Mouse (Mus musculus) kidney, postnatal 25 days (tissue): ENCODE results near the gene Ddrgk1.

Experiments
- DNase-seq, 2 experiments: peaks; one replicate each; pipeline ENCODE4 v3.0.0; 2021; ENCODE audit warnings: mixed read lengths in 2 of 2

Gene Ddrgk1

DNA sequence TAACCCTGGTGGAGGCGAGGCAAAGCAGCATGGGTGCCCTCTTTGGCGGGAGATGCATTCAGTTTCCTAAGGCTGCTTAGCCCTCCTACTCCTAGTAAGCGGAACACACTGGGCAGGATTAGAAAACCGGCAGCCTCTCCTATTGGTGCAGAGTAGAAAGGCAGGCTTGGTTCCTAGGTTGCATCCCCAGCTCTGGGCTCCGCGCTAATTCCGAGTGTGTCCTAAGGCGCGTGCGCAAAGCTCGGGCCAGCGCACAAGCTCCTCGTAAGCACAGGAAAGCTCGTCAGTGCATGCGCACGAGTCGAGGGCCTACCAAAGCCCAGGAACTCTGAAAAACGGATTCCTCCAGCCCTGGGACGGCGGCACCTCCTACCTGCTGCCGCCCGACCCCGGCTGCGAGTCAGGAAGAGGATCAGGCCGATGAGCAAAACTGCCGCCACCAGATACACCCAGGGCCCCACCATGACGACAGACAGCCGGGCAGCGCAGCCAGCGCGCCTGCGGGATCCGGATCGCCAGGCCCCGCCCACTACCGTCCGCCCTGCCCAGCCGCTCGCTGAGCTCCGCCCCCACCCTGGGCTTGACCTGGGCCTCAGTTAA, at the start of gene Ddrgk1:
Gene Ddrgk1, minus strand, starts transcription at position 558 of the 600 bp plus-strand sequence.
- peak; percentile 94 to 96 for DNase-seq

DNA sequence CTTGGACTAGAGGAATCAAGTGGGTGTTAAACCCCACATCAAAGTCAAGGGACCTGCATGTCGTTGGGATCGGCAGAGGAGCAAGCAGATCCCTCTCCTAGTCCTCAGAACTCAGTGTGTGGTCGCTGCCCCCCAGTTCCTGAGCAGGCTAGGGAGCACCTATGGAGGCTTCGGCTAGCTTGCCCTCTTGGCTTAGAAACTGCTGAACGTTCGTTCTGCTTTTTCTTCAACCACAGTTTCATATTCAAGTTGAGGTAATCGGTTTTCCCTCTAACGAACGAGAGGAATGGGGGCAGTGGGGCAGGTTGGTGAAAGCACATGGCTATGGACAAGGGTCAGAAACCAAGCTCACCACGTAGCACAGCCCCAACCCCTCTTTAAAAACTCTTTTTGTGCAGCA, 42.6 kb upstream of the Ddrgk1 start:
- no peak for DNase-seq

DNA sequence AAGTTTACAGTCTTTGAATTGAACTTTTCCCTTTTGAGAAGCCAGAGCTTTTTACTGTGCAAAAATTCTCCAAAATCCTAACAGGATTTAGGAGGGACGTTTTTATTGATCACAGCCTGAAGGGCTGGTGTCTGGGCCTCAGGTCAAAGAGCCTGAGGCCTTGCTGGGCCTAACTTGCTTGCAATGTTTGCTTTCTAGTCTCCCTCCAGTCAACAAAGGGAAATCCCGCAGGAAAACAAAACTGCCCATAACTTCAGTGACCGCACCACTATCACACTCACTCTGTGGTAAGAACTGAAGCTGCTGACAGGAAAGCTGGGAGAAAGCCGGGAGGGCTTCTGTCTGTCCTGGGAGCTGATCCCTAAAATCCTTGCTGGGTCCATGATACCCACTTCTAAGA, 42.1 kb upstream of the Ddrgk1 start:
- no peak for DNase-seq

DNA sequence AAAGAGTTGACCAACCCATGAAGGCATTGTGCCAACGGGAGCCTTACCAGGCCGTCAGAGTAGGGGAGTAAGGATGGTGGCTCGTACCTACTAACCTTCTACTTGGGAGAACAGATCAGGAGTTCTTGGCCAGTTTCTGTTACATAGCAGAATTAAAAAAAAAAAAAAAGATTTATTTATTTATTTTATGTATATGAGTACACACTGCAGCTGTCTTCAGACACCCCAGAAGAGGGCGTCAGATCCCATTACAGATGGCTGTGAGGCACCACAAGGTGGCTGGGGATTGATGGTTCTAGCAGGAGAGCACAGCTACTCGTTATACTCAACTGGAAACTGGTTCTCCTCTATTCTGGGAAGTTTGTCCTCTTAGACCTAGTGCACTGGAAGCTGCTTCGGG, 40.7 kb upstream of the Ddrgk1 start:
- DNase-seq: no peak

DNA sequence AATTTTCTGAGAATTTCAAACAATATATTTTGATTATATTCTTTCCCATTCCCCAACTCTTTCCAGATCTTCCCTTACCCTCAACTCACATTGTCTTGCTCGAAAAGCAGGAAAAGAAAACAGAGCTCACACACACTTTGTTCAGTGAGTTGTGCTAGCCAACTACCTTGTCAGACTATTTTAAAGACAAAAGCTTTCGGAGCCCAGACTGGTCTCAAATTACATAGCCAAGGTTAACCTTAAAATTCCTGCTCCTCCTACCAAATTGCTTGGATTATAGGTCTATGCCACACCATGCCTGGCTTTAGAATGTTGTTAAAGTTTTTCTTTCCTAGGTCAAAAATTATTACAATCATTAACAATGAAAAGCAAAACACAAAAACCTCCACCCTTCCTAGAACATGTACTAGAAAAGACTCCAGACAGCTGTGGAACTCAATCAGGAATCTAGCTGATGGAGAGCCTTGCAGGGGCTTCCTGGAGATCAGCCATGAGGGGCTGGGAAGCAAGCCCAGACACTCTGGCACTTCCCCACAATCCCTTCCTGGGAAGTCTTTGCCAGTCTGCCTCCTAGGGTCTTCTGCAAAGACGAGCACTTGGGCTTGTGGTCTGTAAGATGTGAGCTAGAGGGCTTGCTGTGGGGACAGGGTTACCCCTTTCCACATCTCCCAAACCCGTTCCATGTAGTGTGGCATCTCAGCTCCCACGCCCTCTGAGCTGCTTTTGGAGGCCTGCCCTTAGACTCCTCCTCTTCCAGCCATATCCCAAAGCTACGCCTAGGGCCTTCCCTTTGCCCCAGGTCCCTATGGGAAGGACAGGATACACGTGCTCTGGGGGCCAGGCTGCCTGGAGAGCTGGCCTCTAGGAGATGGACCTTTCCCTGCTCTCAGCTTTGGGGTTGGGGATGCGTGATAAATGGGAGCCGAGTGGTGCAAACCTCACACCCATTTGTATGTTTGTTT, 39.9 kb upstream of the Ddrgk1 start:
- no peak for DNase-seq

DNA sequence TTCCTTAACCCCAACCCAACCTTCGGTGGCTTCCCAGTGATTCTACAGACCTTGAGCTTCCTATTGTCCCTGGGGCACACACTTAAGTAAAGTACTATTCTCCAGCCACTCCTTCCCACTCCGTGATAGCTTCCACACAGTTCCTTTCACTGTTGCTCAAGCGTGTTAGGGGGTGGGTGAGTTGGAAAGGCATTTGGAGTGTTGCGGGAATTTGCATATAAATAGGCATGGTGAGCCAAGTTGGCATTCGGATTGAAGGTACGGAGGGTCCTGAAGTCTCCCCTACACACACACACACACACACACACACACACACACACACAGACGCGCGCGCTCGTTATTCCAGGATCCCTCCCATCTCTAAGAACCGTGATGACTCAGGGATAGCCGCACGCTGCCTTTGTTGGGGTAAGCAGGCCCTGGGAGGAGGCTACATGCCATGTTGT, 33.4 kb upstream of the Ddrgk1 start:
- DNase-seq: no peak

DNA sequence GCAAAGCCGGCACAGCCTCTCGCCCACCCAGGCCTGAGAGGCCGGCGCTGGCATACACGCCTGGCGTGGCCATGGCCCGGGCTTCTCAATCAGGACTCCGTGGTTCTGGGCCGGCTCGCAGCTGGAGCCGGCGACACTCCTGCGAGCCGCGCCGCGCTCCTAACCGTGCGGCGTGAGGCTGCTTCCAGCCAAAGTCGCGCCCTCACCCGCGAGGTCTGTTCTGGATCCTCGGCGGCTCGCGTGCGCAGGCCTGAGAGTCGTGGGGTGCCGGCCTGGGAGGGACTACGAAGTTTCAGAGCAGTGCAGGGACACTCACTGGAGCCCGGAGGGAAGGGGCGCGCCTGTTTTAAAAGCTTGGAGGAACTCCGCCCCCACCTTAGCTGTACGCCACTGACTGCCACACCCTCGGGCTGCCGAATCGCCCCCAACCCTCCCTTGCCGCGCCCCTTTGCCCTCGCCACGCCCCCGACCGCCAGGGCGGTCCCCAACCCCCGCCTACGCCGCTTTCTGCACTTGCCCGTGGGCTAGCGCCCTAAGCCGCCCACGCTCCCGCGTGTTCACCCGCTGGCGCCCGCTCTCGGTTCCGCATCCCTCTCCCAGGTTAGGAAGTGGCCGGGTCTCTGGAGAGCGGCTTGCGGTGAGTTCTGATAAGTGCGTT, 32.8 kb upstream of the Ddrgk1 start, which contains the start of gene Slc4a11:
Gene Slc4a11, minus strand, starts transcription at position 367 of the 658 bp plus-strand sequence.
- peak; percentile 67 to 83 for DNase-seq

DNA sequence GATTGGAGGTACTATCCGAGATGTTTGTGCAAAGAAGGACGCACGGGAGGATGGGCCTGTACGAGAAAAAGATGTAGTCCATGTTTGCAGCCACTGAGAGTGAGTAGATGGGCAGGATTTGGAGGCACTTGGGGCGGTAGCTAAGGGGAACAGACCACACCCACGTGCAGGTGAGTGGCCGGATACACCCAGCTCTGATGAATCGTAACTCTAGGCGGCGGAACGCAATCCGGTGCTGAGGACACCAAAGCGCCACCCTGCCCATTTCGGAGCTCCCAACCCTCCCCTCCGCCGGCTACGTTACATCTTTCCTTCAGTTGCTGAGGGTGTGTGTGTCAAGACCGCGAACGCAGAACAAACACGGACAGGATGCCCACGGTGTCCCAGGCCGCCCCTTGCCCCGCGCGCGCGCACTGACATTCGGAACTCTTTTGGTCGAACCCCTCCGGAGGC, 32.3 kb upstream of the Ddrgk1 start:
- peak; percentile 20 to 46 for DNase-seq

DNA sequence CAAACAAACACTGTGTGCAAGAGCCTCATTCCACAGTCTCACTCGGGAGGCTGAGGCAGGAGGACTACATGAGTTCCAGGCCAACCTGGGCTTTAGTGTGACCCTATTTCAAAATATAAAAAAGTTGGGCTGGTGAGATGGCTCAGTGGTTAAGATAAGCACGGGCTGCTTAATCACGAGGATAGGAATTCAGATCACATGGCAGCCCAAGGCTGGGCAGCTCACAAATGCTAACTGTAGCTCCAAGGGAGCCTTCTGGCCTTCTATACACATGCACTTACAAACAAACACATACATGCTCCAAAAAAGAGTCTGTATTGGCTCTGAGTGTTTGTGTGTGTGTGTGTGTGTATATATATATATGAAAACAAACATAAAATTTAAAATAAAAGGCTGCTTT, 29.1 kb upstream of the Ddrgk1 start:
- DNase-seq: no peak

DNA sequence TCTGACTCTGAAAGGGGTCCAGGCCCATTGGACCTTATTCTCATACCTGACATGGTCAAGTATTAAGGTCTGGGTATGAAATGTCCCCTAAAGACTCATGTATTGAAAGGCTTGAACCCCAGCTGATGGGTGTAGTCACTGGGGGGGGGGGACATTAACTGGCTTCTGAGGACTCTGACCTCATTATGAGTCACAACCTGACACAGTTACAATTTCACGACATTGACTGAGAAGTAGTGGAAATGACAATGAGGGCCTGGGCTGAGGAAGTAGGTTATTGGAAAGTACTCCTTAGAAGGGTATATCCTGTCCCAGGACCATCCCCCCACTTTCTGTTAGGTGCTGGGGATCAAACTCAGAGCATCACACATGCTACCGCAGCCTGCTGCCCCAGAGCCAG, 24.6 kb upstream of the Ddrgk1 start:
- DNase-seq: no peak

DNA sequence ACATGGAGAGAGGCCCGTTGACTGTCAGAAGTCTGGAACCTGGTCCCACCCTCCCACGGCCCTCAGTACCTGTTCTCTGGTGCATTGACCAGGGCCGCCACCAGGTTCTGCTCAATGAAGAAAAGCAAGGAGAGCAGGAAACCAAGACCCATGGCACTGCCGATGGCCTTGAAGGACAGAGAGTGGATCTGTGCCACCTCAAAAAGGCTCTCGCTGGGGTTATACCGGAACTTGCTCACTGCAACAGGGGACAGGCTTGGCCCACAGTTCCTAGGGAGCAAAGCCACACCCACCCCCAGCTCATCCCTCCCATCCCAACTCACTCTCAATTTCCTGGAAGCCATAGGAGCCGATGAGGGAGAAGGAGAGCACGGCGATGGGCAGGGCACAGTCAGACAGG, 21.0 kb upstream of the Ddrgk1 start:
- DNase-seq: no peak

DNA sequence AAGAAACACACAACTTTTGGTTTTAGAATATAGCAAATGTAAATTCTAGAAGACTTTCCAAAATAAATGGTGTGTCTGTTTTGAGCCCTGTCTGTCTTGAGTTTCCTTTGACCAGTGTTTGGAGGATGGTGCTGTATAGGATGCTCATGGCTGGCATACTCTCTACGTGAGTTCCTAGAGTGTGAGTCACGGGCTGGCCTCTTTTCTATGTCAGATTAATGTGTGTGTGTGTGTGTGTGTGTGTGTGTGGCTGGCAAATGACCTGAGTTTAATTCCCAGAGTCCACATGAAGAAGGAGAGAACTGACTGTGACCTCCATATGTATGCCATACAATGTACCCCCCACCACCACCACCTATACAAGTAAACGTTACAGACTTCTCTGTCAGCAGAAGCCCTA, 17.1 kb upstream of the Ddrgk1 start:
- DNase-seq: no peak

DNA sequence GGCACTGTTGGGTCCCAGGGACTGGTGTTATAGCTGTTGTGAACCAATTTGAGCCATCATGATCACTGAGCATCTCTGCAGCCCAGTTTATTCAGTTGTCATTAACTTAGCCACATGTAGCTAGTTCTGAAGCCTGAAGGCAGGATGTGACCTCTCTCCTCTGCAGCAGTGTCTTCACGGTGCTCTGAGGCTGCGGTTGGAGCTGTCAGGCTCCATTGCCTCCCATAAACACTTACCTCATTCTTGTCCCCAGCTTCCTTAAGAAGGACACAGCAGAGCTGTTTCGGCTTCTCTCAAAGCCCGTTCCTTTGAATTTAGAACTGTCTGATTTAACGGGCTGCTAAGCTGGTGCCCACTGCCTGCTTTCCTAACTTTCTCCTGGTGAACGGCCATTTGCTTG, 15.4 kb upstream of the Ddrgk1 start:
- no peak for DNase-seq

DNA sequence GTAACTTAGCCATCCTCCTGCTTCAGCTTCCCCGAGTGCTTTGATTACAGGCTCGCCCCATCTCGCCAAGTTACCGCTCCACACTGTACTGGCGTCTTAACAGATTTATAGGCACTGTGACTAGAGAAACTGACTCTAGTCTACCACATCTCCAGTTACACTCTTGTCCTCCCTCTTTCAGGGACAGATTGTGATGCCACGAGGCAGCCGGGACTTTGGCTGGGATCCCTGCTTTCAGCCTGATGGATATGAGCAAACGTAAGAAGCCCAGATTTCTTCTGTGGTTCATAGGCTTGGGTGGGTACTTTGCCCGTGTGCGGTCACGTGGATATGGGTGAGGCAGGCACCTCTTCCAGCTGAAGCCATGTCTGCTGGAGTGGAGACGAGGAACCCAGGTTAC, 14.7 kb upstream of the Ddrgk1 start:
- DNase-seq: no peak

DNA sequence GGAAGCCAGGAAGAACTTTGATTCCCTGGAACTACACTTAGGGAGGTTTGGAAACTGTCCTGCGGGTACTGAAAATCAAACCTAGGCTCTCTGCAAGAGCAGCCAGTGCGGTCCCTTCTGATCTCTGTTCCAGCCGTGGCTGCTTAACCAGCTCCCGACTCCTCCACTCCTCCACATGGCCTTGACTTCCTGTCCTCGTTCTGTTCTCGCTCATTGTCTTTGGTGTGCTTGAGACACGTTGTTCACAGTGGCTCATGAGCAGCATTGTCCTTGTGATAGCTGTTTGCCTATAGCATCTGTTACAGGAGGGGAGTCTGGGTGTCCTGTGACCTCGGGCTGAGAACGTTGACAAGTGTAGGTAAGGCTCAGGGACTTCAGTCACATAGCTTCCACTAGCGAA, 12.8 kb upstream of the Ddrgk1 start:
- no peak for DNase-seq

DNA sequence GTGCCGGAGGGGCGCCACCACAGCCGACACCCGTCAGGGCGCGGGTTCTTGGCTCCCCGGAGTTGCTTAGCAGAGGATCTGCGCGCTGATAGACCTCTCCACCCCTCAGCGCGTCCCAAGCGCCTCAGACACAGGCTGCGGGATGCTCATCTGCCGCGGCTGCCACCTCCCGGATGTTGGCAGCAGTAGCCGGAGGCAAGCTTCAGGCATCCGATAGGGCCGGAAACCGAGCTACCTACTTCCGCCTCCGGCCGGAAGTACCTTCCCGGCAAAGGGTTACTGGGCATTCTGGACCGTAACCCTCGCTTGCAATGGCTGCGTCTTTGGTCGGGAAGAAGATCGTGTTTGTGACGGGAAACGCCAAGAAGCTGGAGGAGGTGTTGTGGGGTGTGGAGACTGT, 3.1 kb upstream of the Ddrgk1 start, which contains the start of gene Itpa:
Gene Itpa, plus strand, starts transcription at position 52 of the 400 bp plus-strand sequence.
- peak; percentile 87 to 95 for DNase-seq

DNA sequence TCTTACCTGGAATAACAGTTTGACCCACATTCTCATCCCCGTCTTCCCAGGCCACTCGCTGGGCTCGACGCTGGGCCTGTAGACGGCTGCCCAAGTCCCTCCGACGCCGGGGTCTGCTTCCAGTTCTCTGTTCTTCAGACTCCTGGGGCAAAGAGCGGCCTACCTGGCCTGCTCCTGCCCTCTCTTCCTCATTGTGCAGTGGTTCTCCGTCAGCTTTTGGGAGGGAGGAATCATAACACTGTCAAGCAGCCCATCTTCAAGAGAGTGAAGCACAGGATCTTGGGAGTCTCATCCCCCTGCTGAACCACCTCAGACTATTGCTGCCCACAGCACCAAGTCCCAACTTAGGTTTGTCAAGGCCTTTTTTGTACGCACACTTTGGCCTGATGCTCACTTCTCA, 1.1 kb downstream of the Ddrgk1 start:
- no peak for DNase-seq

DNA sequence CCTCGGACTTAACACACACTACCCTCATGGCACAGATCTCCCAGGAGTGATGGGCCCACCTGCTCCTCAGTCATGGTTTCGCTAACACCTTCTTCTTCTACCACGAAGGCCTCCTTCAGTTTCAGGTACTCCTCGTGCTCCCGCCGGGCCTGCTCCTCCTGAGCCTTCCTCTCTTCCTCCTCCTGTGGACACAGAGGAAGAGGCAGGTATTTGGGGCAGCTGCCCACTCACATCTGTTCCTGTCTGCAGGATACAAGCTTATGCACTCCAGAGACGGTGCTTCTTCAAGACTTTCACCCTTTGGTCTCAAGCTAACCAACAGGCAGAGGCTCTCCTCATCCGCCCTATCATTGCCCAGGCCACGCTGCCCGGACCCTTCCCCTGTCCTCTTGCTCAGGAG, 5.9 kb downstream of the Ddrgk1 start:
- no peak for DNase-seq

DNA sequence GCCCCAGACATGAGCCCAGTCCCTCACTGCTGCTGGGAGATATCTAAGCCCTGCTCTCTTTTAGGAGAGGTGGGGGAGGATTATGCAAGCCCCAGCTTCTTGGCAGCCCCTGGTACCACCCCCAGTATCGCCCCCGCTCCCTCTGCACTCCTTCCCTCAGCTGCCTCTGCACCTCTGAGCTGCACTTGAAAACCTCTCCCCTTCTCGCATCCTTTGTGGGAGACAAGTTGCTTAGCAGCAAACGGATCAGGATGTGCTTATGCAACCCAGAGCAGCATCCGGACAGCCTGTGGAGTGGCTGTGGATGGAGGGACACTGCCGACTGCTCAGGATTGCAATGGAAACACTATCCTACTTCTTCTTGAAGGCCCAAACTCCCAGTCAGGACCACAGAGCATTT, 6.9 kb downstream of the Ddrgk1 start:
- no peak for DNase-seq

DNA sequence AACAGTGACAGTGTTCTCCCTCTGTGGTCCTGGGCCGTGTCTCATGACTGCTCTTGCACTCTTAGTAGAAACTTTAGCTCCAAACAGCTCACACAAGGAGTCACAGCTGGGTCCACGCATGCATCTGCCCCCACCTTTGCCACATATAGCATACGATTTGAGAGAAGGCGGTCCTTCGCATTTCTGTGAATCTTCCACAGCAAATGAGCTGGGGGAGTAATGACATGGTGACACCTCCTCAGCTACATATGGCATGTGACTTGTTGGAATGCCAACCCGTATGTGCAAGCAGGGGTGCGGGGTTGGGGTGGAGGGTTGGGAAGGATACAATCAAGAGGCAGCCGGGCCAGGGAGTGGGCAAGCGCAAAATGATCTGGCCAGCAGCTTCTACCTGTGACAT, 7.9 kb downstream of the Ddrgk1 start:
- no peak for DNase-seq

DNA sequence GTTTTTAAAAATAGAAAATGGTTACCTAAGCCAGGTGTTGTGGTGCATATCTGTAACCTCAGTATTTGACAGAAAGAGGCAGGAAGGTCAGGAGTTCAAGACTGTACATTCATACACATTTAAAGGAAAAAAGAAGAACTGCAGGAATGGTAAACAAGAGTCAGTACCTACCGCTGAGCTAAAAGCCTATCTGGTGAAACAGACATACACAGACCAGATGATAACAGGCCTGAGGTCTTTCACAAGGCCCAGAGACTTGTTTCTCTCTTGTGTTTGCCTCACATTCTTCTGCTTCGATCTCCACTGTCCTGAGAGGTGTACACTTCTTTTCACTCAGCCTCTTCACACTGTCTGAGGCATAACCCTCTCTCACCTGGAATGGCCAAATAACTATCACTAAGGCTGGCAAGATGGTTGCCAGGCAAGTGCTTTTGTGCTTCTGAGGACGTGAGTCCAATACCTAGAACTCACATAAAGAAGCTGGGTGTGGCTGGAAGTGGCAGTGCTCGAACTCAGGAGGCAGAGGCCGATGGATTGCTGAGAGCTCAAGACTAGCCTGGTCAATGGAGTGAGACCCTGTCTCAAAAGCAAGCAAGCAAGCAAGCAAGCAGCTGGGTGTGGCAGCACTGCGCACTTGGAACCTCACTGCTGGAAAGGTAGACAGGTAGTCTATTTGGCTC, 8.7 kb downstream of the Ddrgk1 start:
- DNase-seq: no peak

DNA sequence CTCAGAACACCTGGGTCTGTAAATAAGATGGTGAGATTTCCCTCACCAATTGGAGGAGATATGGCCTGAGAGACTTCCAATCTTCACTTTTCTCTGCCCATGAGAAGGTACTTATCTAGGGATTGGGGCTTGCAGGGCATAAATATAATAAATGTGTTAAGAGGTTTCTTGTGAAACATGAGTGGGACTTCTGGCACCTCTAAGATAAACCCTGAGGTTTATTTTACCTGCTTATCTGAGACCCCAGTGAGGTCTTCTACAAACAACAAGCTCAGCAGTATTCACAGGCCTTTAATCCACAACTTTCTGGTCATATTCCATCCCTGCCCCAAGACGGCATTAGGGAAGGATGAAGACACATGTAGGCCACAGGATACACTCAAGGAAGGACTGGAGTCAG, 10.7 kb downstream of the Ddrgk1 start:
- no peak for DNase-seq

DNA sequence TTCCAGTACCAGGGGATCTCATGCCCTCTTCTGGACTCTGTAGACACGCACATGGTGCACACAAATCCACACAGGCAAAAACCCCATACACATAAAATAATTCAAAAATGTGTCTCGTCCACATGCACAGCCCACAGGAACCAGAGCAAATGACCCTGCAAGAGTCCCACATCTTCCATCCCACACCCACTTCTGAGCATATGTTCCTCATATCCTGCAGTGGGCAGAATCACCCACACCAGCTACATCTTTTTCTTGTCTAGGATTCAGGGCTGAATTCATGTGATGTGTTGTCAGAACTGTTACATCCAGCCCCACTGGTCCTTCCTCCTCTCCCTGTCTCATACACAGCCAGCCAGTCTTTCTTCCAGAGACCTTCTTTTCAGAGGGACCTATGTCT, 11.2 kb downstream of the Ddrgk1 start:
- DNase-seq: no peak
